Mouse (Mus musculus) liver, adult 2 months (tissue): Measurements from ENCODE around the gene Asb13. TPM values are rescaled to one million over a fixed set of nuclear protein-coding genes. Genes with fewer than 3 reads are reported as not detected.

Experiments
- DNase-seq: peaks from one replicate; pipeline ENCODE4 v3.0.0-alpha.2; 2011; ENCODE audit warnings: low read depth, low spot score; ENCODE audit errors: extremely low read depth
- H3K27ac ChIP-seq: fragments of 200-500 bp; replicated peaks from 2 replicates; pipeline ENCODE4 v1.5.1; 2012; ENCODE audit warnings: low read depth, mild to moderate bottlenecking, control low read depth, inconsistent platforms, low read length; ENCODE audit not compliant: insufficient read depth
- H3K27me3 ChIP-seq: fragments of 200-500 bp; 2 replicates; pipeline ENCODE4 v1.6.1; 2012; ENCODE audit warnings: mild to moderate bottlenecking, moderate library complexity, low read length, inconsistent platforms; ENCODE audit not compliant: control insufficient read depth, insufficient read depth
- H3K36me3 ChIP-seq: fragments of 200-500 bp; 2 replicates; pipeline ENCODE4 v1.6.1; 2012; ENCODE audit warnings: low read length, inconsistent platforms; ENCODE audit not compliant: control insufficient read depth, insufficient read depth
- H3K4me1 ChIP-seq: fragments of 200-500 bp; 2 replicates; pipeline ENCODE4 v1.6.1; 2011; ENCODE audit warnings: low read length; ENCODE audit not compliant: control insufficient read depth, insufficient read depth
- H3K4me3 ChIP-seq: fragments of 200-500 bp; 2 replicates; pipeline ENCODE4 v1.5.1; 2011; ENCODE audit warnings: low read depth, mild to moderate bottlenecking, control low read depth, low read length, moderate library complexity; ENCODE audit not compliant: insufficient read depth
- H3K79me2 ChIP-seq: fragments of 200-500 bp; 2 replicates; pipeline ENCODE4 v1.6.1; 2012; ENCODE audit warnings: inconsistent platforms, mild to moderate bottlenecking, low read length, moderate library complexity; ENCODE audit not compliant: control insufficient read depth, insufficient read depth
- H3K9ac ChIP-seq: fragments of 200-500 bp; 2 replicates; pipeline ENCODE4 v1.6.1; 2012; ENCODE audit warnings: low read depth, mild to moderate bottlenecking, control low read depth, inconsistent platforms, low read length
- CTCF ChIP-seq: fragments of 200-500 bp; IDR thresholded peaks from 2 replicates; pipeline ENCODE4 v1.5.1; 2011; ENCODE audit warnings: low read depth, low read length, control low read depth
- POLR2A ChIP-seq: fragments of 200-500 bp; IDR thresholded peaks from 2 replicates; pipeline ENCODE4 v1.6.1; 2011; ENCODE audit warnings: low read length, control low read depth; ENCODE audit not compliant: insufficient read depth; ENCODE audit errors: extremely low read depth
- WGBS: fragments of 180-500 bp; shearing (Covaris S2); methylation state at CpG from one replicate; pipeline ENCODE4 v1.1.7; 2018; 5-methylcytosine and 5-hydroxymethylcytosine counted together
- polyA plus RNA-seq: library from polyadenylated mRNA; depleted of rRNA; stranded (reverse); fragments of >200 nt; gene quantifications from 2 replicates; pipeline ENCODE4 v1.2.3, GENCODE M21; 2012; rRNA removed
- total RNA-seq: library from RNA; depleted of rRNA; stranded (reverse); fragments of >200 nt; gene quantifications from 2 replicates; pipeline ENCODE4 v1.2.3, GENCODE M21; 2014; rRNA removed

The Asb13 gene
- total RNA-seq = 14.7 and 19.0 TPM in 2 replicates
- polyA plus RNA-seq = 34.9 and 35.2 TPM in 2 replicates

GRCm38 (mm10) chr13:3633895-3634811 is at the start of gene Asb13:
Gene Asb13, plus strand, starts transcription at chr13:3634032.
- H3K4me3 ChIP-seq = peak within 1 kb of the TSS; percentile 89
- peak within 1 kb of the TSS; percentile 73 for H3K27ac ChIP-seq
- H3K9ac ChIP-seq = peak within 1 kb of the TSS; percentile 91
- under 1% methylated on average over 47 of the region's 47 CpGs for WGBS
- H3K79me2 ChIP-seq = peaks cover 12% of the 10 kb centered on the region; the same call in 1 of the 2 replicates
- DNase-seq = peak; percentile 85
- H3K36me3 ChIP-seq = no peaks in the 10 kb centered on the region
- no peaks in the 10 kb centered on the region for H3K27me3 ChIP-seq
- TF ChIP-seq CTCF (no peak), POLR2A (peak; percentile 90)
- H3K4me1 ChIP-seq = peaks cover 6% of the 10 kb centered on the region

DNA sequence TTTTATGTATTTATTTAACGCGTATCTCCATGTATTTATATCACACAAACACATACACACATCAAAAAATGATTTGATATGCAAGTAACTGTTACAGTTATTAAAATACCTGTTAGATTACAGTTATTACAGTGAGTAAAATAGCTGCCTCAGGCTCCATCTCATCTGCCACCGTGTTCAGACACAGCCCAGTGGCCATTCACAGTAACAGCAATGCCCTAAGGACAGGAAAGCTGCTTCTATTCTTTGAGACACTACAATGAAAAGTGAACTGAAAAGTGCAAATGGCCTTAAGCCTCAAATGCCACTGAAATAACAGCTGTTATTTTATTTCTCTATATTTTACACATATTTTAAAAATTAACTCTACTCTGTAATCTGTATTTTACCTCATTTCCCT is 43.0 kb upstream of the Asb13 start:
- Histone ChIP-seq H3K4me3 (no peak overlapping the region), H3K27ac (no peak overlapping the region), H3K36me3 (peaks cover 38% of the 10 kb centered on the region), H3K9ac (no peak overlapping the region), H3K27me3 (no peaks in the 10 kb centered on the region), H3K4me1 (no peaks in the 10 kb centered on the region), H3K79me2 (no peaks in the 10 kb centered on the region)
- no peak for DNase-seq
- TF ChIP-seq CTCF (peak; percentile 4; the same call in 1 of the 2 replicates), POLR2A (no peak)
- WGBS = 92% methylated on average over 3 of the region's 3 CpGs

- H3K9ac ChIP-seq = no peak overlapping the region
- no peaks in the 10 kb centered on the region for H3K79me2 ChIP-seq
- H3K4me3 ChIP-seq = no peak overlapping the region
- TF ChIP-seq POLR2A (no peak), CTCF (no peak)
- DNase-seq = no peak
- peaks cover 40% of the 10 kb centered on the region for H3K36me3 ChIP-seq
- WGBS = 60% methylated on average over 1 of the region's 1 CpGs
- H3K27ac ChIP-seq = no peak overlapping the region
- no peaks in the 10 kb centered on the region for H3K4me1 ChIP-seq
- no peaks in the 10 kb centered on the region for H3K27me3 ChIP-seq
Observed at GRCm38 (mm10) chr13:3594311-3594710, 39.5 kb upstream of the Asb13 start.

GRCm38 (mm10) chr13:3596232-3596631 is 37.6 kb upstream of the Asb13 start:
- Histone ChIP-seq H3K4me1 (no peaks in the 10 kb centered on the region), H3K36me3 (peaks cover 31% of the 10 kb centered on the region), H3K4me3 (no peak overlapping the region), H3K27me3 (no peaks in the 10 kb centered on the region), H3K27ac (no peak overlapping the region), H3K9ac (no peak overlapping the region), H3K79me2 (no peaks in the 10 kb centered on the region)
- no peak for TF ChIP-seq POLR2A
- DNase-seq = no peak
- 93% methylated on average over 6 of the region's 6 CpGs for WGBS

DNA sequence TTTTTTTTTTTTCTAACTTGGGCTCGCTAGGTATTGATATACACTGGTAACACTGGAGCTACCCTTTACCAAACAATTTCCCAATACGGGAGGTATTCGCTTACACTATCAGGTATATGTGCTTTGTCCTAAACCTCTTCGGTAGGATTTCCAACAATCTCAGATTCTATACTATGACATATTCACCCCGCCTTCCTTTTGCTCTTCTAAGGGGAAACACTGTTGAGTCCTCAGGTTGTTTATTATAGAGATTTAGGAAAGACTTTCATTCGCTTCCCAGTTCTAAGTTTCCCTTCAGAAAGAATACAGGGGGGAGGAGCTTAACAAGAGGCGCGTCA is 24.1 kb upstream of the Asb13 start:
- Histone ChIP-seq H3K79me2 (peaks cover 6% of the 10 kb centered on the region; the same call in 1 of the 2 replicates), H3K4me3 (peak overlapping the region; percentile 96), H3K36me3 (no peaks in the 10 kb centered on the region), H3K9ac (peak overlapping the region; percentile 88), H3K27ac (no peak overlapping the region), H3K27me3 (no peaks in the 10 kb centered on the region), H3K4me1 (peaks cover 2% of the 10 kb centered on the region; the same call in 1 of the 2 replicates)
- peak; percentile 46 for DNase-seq
- 4% methylated on average over 8 of the region's 8 CpGs for WGBS
- TF ChIP-seq CTCF (no peak), POLR2A (no peak)

DNA sequence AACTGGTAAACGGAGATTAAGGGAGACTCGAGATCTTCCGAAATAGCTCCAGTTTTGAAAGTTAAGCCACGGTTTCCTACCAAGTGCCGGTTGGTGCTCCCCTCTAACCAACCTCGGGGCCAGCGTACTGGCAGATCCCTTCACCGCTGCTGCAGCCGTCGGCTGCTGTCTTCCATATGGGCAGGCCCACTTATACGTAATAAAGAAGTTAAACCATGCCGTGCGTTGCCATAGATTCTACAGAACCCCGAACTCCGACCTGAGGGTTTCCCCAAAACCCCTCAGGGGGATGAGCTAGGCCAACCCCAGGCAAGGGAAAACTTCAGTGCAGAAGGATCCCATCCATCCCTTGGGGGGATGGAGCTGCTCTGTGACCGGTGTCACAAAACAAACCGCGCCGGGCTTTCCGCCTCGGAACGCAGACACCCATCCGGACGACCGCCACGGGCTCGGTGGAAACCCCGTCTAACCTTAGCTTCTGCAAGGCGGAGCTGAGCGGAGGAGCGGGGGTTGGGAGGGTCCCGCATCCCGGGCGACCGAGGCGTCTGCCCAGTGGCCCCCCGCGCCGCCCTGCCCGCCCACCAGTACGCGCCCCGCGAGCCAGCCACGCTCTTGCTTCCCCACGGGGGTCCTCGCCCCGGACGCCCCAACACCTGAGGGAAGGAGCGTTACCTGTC is 23.6 kb upstream of the Asb13 start:
- no peak for DNase-seq
- peak overlapping the region; percentile 96 for H3K4me3 ChIP-seq
- peaks cover 6% of the 10 kb centered on the region; the same call in 1 of the 2 replicates for H3K79me2 ChIP-seq

More for the DNA sequence above, 23.6 kb upstream of the Asb13 start:
- TF ChIP-seq CTCF = no peak
- TF ChIP-seq POLR2A = no peak
- Histone ChIP-seq H3K9ac (peak overlapping the region; percentile 88), H3K36me3 (no peaks in the 10 kb centered on the region), H3K4me1 (peaks cover 2% of the 10 kb centered on the region; the same call in 1 of the 2 replicates), H3K27me3 (no peaks in the 10 kb centered on the region), H3K27ac (peak overlapping the region; percentile 59)
- under 1% methylated on average over 50 of the region's 50 CpGs for WGBS
